In genomic region chr5:23410718-23411101, GRCm38 (mm10) we compare ENCODE assay signal across 12 mouse cellular contexts. TPM values are rescaled to one million over a fixed set of nuclear protein-coding genes. Genes with fewer than 3 reads are reported as not detected.
DNase-seq lines count a peak whose midpoint lies in the region; ATAC-seq and TF ChIP-seq lines count a peak whose summit lies in the region.
"Had no signal": no experiment of that assay in that cellular context is flagged by ENCODE, and none has a peak within 500 bp of the region (broad histone marks: within the 10 kb centered on the region; RNA-seq: fewer than 3 reads in every experiment).

No protein-coding gene starts in this region.

- peaks cover 2% of the 10 kb centered on the region; the same call in 1 of the 2 replicates for H3K36me3 ChIP-seq in heart, embryonic 11.5 days (ENCODE audit: control insufficient read depth, insufficient read depth, low read length)
- H3K36me3 ChIP-seq in kidney, embryonic 14.5 days (ENCODE audit: control insufficient read depth, insufficient read depth, low read length): peaks cover 27% of the 10 kb centered on the region
- H3K36me3 ChIP-seq in stomach, embryonic 15.5 days: no peaks in the 10 kb centered on the region; the same call in 1 of the 2 replicates
- no peaks in the 10 kb centered on the region for H3K36me3 ChIP-seq in stomach, postnatal 0 days (ENCODE audit: control insufficient read depth, insufficient read depth, low read length)

- peaks cover 49% of the 10 kb centered on the region for H3K4me1 ChIP-seq in heart, embryonic 11.5 days (ENCODE audit: control insufficient read depth, insufficient read depth, low read length)
- peaks cover 33% of the 10 kb centered on the region for H3K4me1 ChIP-seq in kidney, embryonic 14.5 days (ENCODE audit: control insufficient read depth, insufficient read depth, low read length)
- peaks cover 39% of the 10 kb centered on the region for H3K4me1 ChIP-seq in stomach, embryonic 15.5 days
- no peaks in the 10 kb centered on the region; the same call in 1 of the 2 replicates for H3K4me1 ChIP-seq in stomach, postnatal 0 days (replicated peaks; ENCODE audit: control insufficient read depth, insufficient read depth)

- no peak for DNase-seq in heart, postnatal 25 days (ENCODE audit: low spot score)
- DNase-seq in kidney, postnatal 4 days: no peak
- DNase-seq in stomach, postnatal 0 days (ENCODE audit: low spot score): no peak
- DNase-seq in layer of hippocampus, adult 11-12 months (ENCODE audit: low spot score): no peak
- DNase-seq: liver, embryonic 13.5 days; right cerebral cortex, postnatal 14 days had no signal

- H3K27me3 ChIP-seq in heart, embryonic 11.5 days (ENCODE audit: control insufficient read depth, insufficient read depth, low read length): no peaks in the 10 kb centered on the region
- H3K27me3 ChIP-seq in kidney, embryonic 14.5 days (ENCODE audit: control insufficient read depth, insufficient read depth, low read length): no peaks in the 10 kb centered on the region
- H3K27me3 ChIP-seq in stomach, embryonic 15.5 days (replicated peaks): no peaks in the 10 kb centered on the region
- H3K27me3 ChIP-seq in stomach, postnatal 0 days (ENCODE audit: control insufficient read depth, insufficient read depth, low read length): no peaks in the 10 kb centered on the region
- H3K27me3 ChIP-seq: liver, embryonic 13.5 days; midbrain, embryonic 13.5 days had no signal

- no peak for TF ChIP-seq CTCF in stomach, postnatal 0 days (IDR thresholded peaks at IDR 0.05; ENCODE audit: low read depth)

- no peak for TF ChIP-seq EP300 in stomach, postnatal 0 days (optimal IDR thresholded peaks at IDR 0.05)

- H3K9ac ChIP-seq in heart, embryonic 11.5 days (ENCODE audit: low read depth, low read length): no peak overlapping the region
- H3K9ac ChIP-seq in kidney, embryonic 14.5 days (ENCODE audit: low read depth, low read length): no peak overlapping the region
- no peak overlapping the region for H3K9ac ChIP-seq in stomach, embryonic 15.5 days
- no peak overlapping the region for H3K9ac ChIP-seq in stomach, postnatal 0 days (ENCODE audit: low read length)
- H3K9ac ChIP-seq: liver, embryonic 13.5 days; midbrain, embryonic 13.5 days had no signal

- H3K4me3 ChIP-seq in heart, embryonic 11.5 days (ENCODE audit: low read depth, low read length): no peak overlapping the region
- H3K4me3 ChIP-seq in kidney, embryonic 14.5 days (ENCODE audit: low read length): no peak overlapping the region
- H3K4me3 ChIP-seq in stomach, embryonic 15.5 days (replicated peaks): no peak overlapping the region
- no peak overlapping the region for H3K4me3 ChIP-seq in stomach, postnatal 0 days (ENCODE audit: low read depth, low read length)
- H3K4me3 ChIP-seq: liver, embryonic 13.5 days; midbrain, embryonic 13.5 days had no signal

- H3K27ac ChIP-seq in heart, embryonic 11.5 days (ENCODE audit: low read depth, low read length): peak overlapping the region; percentile 16; the same call in 1 of the 2 replicates
- 0 out of 2 replicates have a peak overlapping the region, but pooled peaks have one; percentile 42 for H3K27ac ChIP-seq in kidney, embryonic 14.5 days (ENCODE audit: low read depth, low read length)
- peak overlapping the region; percentile 32; the same call in 1 of the 2 replicates for H3K27ac ChIP-seq in stomach, embryonic 15.5 days
- H3K27ac ChIP-seq in stomach, postnatal 0 days (replicated peaks): no peak overlapping the region; the same call in 1 of the 2 replicates
- H3K27ac ChIP-seq: liver, embryonic 13.5 days had no signal

- intact Hi-C loops in heart, postnatal 25 days (cut with DNase I): loop anchor here (10.0 kb wide), 1 partner anchor 244 kb away; no protein-coding TSS in a partner anchor

- WGBS in heart, embryonic 11.5 days (ENCODE audit: insufficient replicate concordance): 62% methylated on average over 2 of the region's 2 CpGs
- WGBS in kidney, embryonic 14.5 days: 68% methylated on average over 2 of the region's 2 CpGs
- WGBS in stomach, embryonic 15.5 days: 76% methylated on average over 2 of the region's 2 CpGs
- WGBS in stomach, postnatal 0 days: 73% methylated on average over 2 of the region's 2 CpGs

- H3K4me2 ChIP-seq in heart, embryonic 11.5 days: no peak overlapping the region
- no peak overlapping the region for H3K4me2 ChIP-seq in kidney, embryonic 14.5 days (replicated peaks; ENCODE audit: low read depth, low read length)
- no peak overlapping the region for H3K4me2 ChIP-seq in stomach, embryonic 15.5 days
- no peak overlapping the region for H3K4me2 ChIP-seq in stomach, postnatal 0 days (replicated peaks; ENCODE audit: low read depth)
- H3K4me2 ChIP-seq: liver, embryonic 13.5 days; midbrain, embryonic 13.5 days had no signal

- ATAC-seq in heart, embryonic 11.5 days (replicated peaks; ENCODE audit: insufficient number of reproducible peaks, low FRiP score, low TSS enrichment): no peak
- ATAC-seq in kidney, embryonic 14.5 days (ENCODE audit: low FRiP score, low TSS enrichment): no peak
- no peak for ATAC-seq in stomach, embryonic 15.5 days (ENCODE audit: insufficient read depth, low FRiP score, low read depth)
- ATAC-seq in stomach, postnatal 0 days (ENCODE audit: low FRiP score, low TSS enrichment): no peak
- no peak for ATAC-seq in erythroid progenitor cell, adult 5-6 weeks (replicated peaks; ENCODE audit: low FRiP score, poor library complexity, severe bottlenecking)
- ATAC-seq: forebrain, embryonic 14.5 days; midbrain, embryonic 13.5 days had no signal

- H3K9me3 ChIP-seq in heart, embryonic 11.5 days (replicated peaks; ENCODE audit: control insufficient read depth, low read length): no peaks in the 10 kb centered on the region
- no peaks in the 10 kb centered on the region for H3K9me3 ChIP-seq in kidney, embryonic 14.5 days (ENCODE audit: control insufficient read depth, low read length)
- no peaks in the 10 kb centered on the region for H3K9me3 ChIP-seq in stomach, embryonic 15.5 days
- H3K9me3 ChIP-seq in stomach, postnatal 0 days (ENCODE audit: control insufficient read depth, low read length): no peaks in the 10 kb centered on the region
- H3K9me3 ChIP-seq: liver, embryonic 13.5 days; midbrain, embryonic 13.5 days had no signal

RNA-seq across cellular contexts. Expression of gene Kmt2e, which starts 23.5 kb away (rescaled TPM):
- polyA plus RNA-seq in heart, embryonic 11.5 days (2014; fragmentation: Nextera tagmentation; extraction: Ambion mirVana): 61.5 and 65.2 TPM in 2 replicates
- total RNA-seq in heart, postnatal 25 days (2021): 10 to 100 TPM; 40.0 to 52.3 TPM
- polyA plus RNA-seq in kidney, embryonic 14.5 days (2014; fragmentation: Nextera tagmentation; extraction: Ambion mirVana): 76.5 and 81.6 TPM in 2 replicates
- 95.2 and 99.7 TPM in 2 replicates for polyA plus RNA-seq in stomach, embryonic 15.5 days (2015; fragmentation: Nextera tagmentation; extraction: Ambion mirVana)
- 51.9 and 54.8 TPM in 2 replicates for polyA plus RNA-seq in stomach, postnatal 0 days (2015; fragmentation: Nextera tagmentation; extraction: Ambion mirVana)
- total RNA-seq in erythroid progenitor cell, adult 5-6 weeks (2015; ENCODE audit: low replicate concordance): 122 TPM in 2 replicates
- 145 and 184 TPM in 2 replicates for total RNA-seq in erythroid progenitor cell, adult 5-6 weeks (2017; ENCODE audit: low replicate concordance)
